In genomic region chr16:11537663-11538062, GRCm38 (mm10) we compare ENCODE assay signal across 15 mouse cellular contexts.
A peak's percentile ranks its signal among the peaks of the same experiment; 100 is the strongest.
DNase-seq lines count a peak whose midpoint lies in the region; ATAC-seq lines count a peak whose summit lies in the region.
"Had no signal": no experiment of that assay in that cellular context is flagged by ENCODE, and none has a peak within 500 bp of the region (broad histone marks: within the 10 kb centered on the region; RNA-seq: fewer than 3 reads in every experiment).

No protein-coding gene starts in this region.

- 58% methylated on average over 5 of the region's 5 CpGs for WGBS in forebrain, embryonic 10.5 days
- WGBS in forebrain, embryonic 12.5 days = 36% methylated on average over 5 of the region's 5 CpGs
- 48% methylated on average over 5 of the region's 5 CpGs for WGBS in limb, embryonic 12.5 days
- 68% methylated on average over 5 of the region's 5 CpGs for WGBS in limb, embryonic 10.5 days
- WGBS in forebrain, embryonic 16.5 days = 30% methylated on average over 5 of the region's 5 CpGs
- 25% methylated on average over 5 of the region's 5 CpGs for WGBS in midbrain, embryonic 16.5 days

- DNase-seq in forebrain, embryonic 10.5 days (ENCODE audit: extremely low spot score, low spot score) = no peak
- DNase-seq in limb, embryonic 10.5 days (ENCODE audit: low spot score) = no peak
- no peak for DNase-seq in frontal cortex, postnatal 36 days (ENCODE audit: low spot score in 2 of 2)
- DNase-seq: adrenal gland, adult 2 months; cerebellum, adult 11 months; cerebellum, postnatal 25 days; gastrocnemius, postnatal 25 days; thymus, postnatal 36 days had no signal

- peaks cover 24% of the 10 kb centered on the region for H3K4me1 ChIP-seq in forebrain, embryonic 10.5 days
- peaks cover 21% of the 10 kb centered on the region for H3K4me1 ChIP-seq in forebrain, embryonic 12.5 days
- H3K4me1 ChIP-seq in limb, embryonic 12.5 days (replicated peaks) = peaks cover 21% of the 10 kb centered on the region
- peaks cover 19% of the 10 kb centered on the region for H3K4me1 ChIP-seq in limb, embryonic 10.5 days
- H3K4me1 ChIP-seq in forebrain, embryonic 16.5 days (replicated peaks; ENCODE audit: control insufficient read depth, insufficient read depth, low read length) = peaks cover 16% of the 10 kb centered on the region
- peaks cover 7% of the 10 kb centered on the region; the same call in 1 of the 2 replicates for H3K4me1 ChIP-seq in midbrain, embryonic 16.5 days (ENCODE audit: control insufficient read depth, insufficient read depth, low read length)
- H3K4me1 ChIP-seq: lung, embryonic 15.5 days had no signal

- no peaks in the 10 kb centered on the region for H3K9me3 ChIP-seq in forebrain, embryonic 10.5 days
- no peaks in the 10 kb centered on the region for H3K9me3 ChIP-seq in forebrain, embryonic 12.5 days
- H3K9me3 ChIP-seq in limb, embryonic 12.5 days = no peaks in the 10 kb centered on the region
- no peaks in the 10 kb centered on the region for H3K9me3 ChIP-seq in limb, embryonic 10.5 days (replicated peaks)
- no peaks in the 10 kb centered on the region for H3K9me3 ChIP-seq in forebrain, embryonic 16.5 days (ENCODE audit: control insufficient read depth, low read length)
- H3K9me3 ChIP-seq in midbrain, embryonic 16.5 days (replicated peaks; ENCODE audit: control insufficient read depth, low read length, poor library complexity, severe bottlenecking) = no peaks in the 10 kb centered on the region
- H3K9me3 ChIP-seq: lung, embryonic 15.5 days had no signal

- no peak for ATAC-seq in forebrain, embryonic 12.5 days (ENCODE audit: low FRiP score)
- ATAC-seq in limb, embryonic 12.5 days (ENCODE audit: insufficient number of reproducible peaks, insufficient read depth, low FRiP score, low TSS enrichment, low read depth) = no peak
- peak; percentile 45; the same call in 1 of the 2 replicates for ATAC-seq in forebrain, embryonic 16.5 days
- ATAC-seq in midbrain, embryonic 16.5 days = no peak

- H3K27me3 ChIP-seq in forebrain, embryonic 10.5 days (ENCODE audit: poor library complexity, severe bottlenecking) = no peaks in the 10 kb centered on the region
- H3K27me3 ChIP-seq in forebrain, embryonic 12.5 days = no peaks in the 10 kb centered on the region
- H3K27me3 ChIP-seq in limb, embryonic 12.5 days = no peaks in the 10 kb centered on the region
- H3K27me3 ChIP-seq in limb, embryonic 10.5 days (ENCODE audit: low read depth, poor library complexity, severe bottlenecking) = no peaks in the 10 kb centered on the region
- H3K27me3 ChIP-seq in forebrain, embryonic 16.5 days (replicated peaks; ENCODE audit: control insufficient read depth, insufficient read depth, low read length) = no peaks in the 10 kb centered on the region
- H3K27me3 ChIP-seq in midbrain, embryonic 16.5 days (ENCODE audit: control insufficient read depth, insufficient read depth, low read depth, low read length) = no peaks in the 10 kb centered on the region
- H3K27me3 ChIP-seq: lung, embryonic 15.5 days had no signal

- H3K4me2 ChIP-seq in forebrain, embryonic 12.5 days = no peak overlapping the region
- H3K4me2 ChIP-seq in limb, embryonic 12.5 days = no peak overlapping the region
- H3K4me2 ChIP-seq in forebrain, embryonic 16.5 days (ENCODE audit: low read length) = no peak overlapping the region
- H3K4me2 ChIP-seq in midbrain, embryonic 16.5 days (ENCODE audit: low read length) = no peak overlapping the region
- H3K4me2 ChIP-seq: heart, embryonic 11.5 days; liver, embryonic 11.5 days; lung, embryonic 15.5 days had no signal

- H3K4me3 ChIP-seq in forebrain, embryonic 10.5 days = no peak overlapping the region
- H3K4me3 ChIP-seq in forebrain, embryonic 12.5 days (replicated peaks) = no peak overlapping the region
- H3K4me3 ChIP-seq in limb, embryonic 12.5 days (replicated peaks) = no peak overlapping the region
- no peak overlapping the region for H3K4me3 ChIP-seq in limb, embryonic 10.5 days
- no peak overlapping the region for H3K4me3 ChIP-seq in forebrain, embryonic 16.5 days (replicated peaks; ENCODE audit: low read length)
- H3K4me3 ChIP-seq in midbrain, embryonic 16.5 days (ENCODE audit: low read depth, low read length) = no peak overlapping the region
- H3K4me3 ChIP-seq: lung, embryonic 15.5 days had no signal

- no peaks in the 10 kb centered on the region for H3K36me3 ChIP-seq in forebrain, embryonic 10.5 days (replicated peaks)
- H3K36me3 ChIP-seq in forebrain, embryonic 12.5 days (replicated peaks) = no peaks in the 10 kb centered on the region
- H3K36me3 ChIP-seq in limb, embryonic 12.5 days = no peaks in the 10 kb centered on the region
- no peaks in the 10 kb centered on the region for H3K36me3 ChIP-seq in limb, embryonic 10.5 days
- H3K36me3 ChIP-seq in forebrain, embryonic 16.5 days (ENCODE audit: control insufficient read depth, insufficient read depth) = no peaks in the 10 kb centered on the region
- H3K36me3 ChIP-seq in midbrain, embryonic 16.5 days (ENCODE audit: control insufficient read depth, insufficient read depth, low read length) = no peaks in the 10 kb centered on the region
- H3K36me3 ChIP-seq: lung, embryonic 15.5 days had no signal

- H3K27ac ChIP-seq in forebrain, embryonic 10.5 days = peak overlapping the region; percentile 60; the same call in 1 of the 2 replicates
- H3K27ac ChIP-seq in forebrain, embryonic 12.5 days = no peak overlapping the region
- peak overlapping the region; percentile 13; the same call in 1 of the 2 replicates for H3K27ac ChIP-seq in limb, embryonic 12.5 days
- no peak overlapping the region for H3K27ac ChIP-seq in limb, embryonic 10.5 days
- no peak overlapping the region for H3K27ac ChIP-seq in forebrain, embryonic 16.5 days (ENCODE audit: low read length)
- H3K27ac ChIP-seq in midbrain, embryonic 16.5 days (ENCODE audit: low read length) = peak overlapping the region; percentile 35; the same call in 1 of the 2 replicates
- H3K27ac ChIP-seq: lung, embryonic 15.5 days had no signal

- H3K9ac ChIP-seq in forebrain, embryonic 12.5 days = no peak overlapping the region
- no peak overlapping the region for H3K9ac ChIP-seq in limb, embryonic 12.5 days (replicated peaks)
- H3K9ac ChIP-seq in forebrain, embryonic 16.5 days (replicated peaks; ENCODE audit: low read depth, low read length) = no peak overlapping the region
- H3K9ac ChIP-seq in midbrain, embryonic 16.5 days (ENCODE audit: low read depth, low read length) = no peak overlapping the region
- H3K9ac ChIP-seq: lung, embryonic 15.5 days had no signal

Comparison
In these comparisons a context has a peak if more than half of its experiments do, and no peak if none do; other contexts are left out.
1. H3K27ac ChIP-seq: peak in forebrain, embryonic 10.5 days (single experiment), limb, embryonic 12.5 days (single experiment) and midbrain, embryonic 16.5 days (single experiment); none in forebrain, embryonic 12.5 days (single experiment), limb, embryonic 10.5 days (single experiment) and forebrain, embryonic 16.5 days (single experiment).